In genomic region chr5:36101129-36101528, GRCm38 (mm10) we compare ENCODE assay signal across 19 mouse cellular contexts.
DNase-seq lines count a peak whose midpoint lies in the region; ATAC-seq and TF ChIP-seq lines count a peak whose summit lies in the region.
"Had no signal": no experiment of that assay in that cellular context is flagged by ENCODE, and none has a peak within 500 bp of the region (broad histone marks: within the 10 kb centered on the region; RNA-seq: fewer than 3 reads in every experiment).

No protein-coding gene starts in this region.

- TF ChIP-seq CTCF in lung, postnatal 0 days (IDR thresholded peaks at IDR 0.05): no peak

- 0 out of 2 replicates have a peak, but pooled peaks cover 8% of the 10 kb centered on the region for H3K4me1 ChIP-seq in neural tube, embryonic 12.5 days
- peaks cover 5% of the 10 kb centered on the region; the same call in 1 of the 2 replicates for H3K4me1 ChIP-seq in lung, postnatal 0 days (ENCODE audit: insufficient read depth, low read depth, low read length)
- peaks cover 10% of the 10 kb centered on the region for H3K4me1 ChIP-seq in forebrain, embryonic 13.5 days

- H3K4me3 ChIP-seq in neural tube, embryonic 12.5 days: no peak overlapping the region
- no peak overlapping the region for H3K4me3 ChIP-seq in lung, postnatal 0 days (ENCODE audit: low read depth, low read length)
- no peak overlapping the region for H3K4me3 ChIP-seq in forebrain, embryonic 13.5 days
- H3K4me3 ChIP-seq: forebrain, embryonic 12.5 days; heart, embryonic 13.5 days had no signal

- peak; percentile 95 for DNase-seq in heart, adult 11 months
- no peak for DNase-seq in heart, postnatal 36 days
- DNase-seq in neural tube, embryonic 10.5 days (ENCODE audit: extremely low spot score, low spot score): no peak
- peak; percentile 87 for DNase-seq in lung, postnatal 0 days (ENCODE audit: low spot score)
- DNase-seq in spleen, postnatal 4 days (ENCODE audit: low spot score in 2 of 2): no peak
- DNase-seq in urinary bladder, postnatal 36 days (ENCODE audit: low spot score in 2 of 2): no peak
- DNase-seq: adrenal gland, adult 2 months; cerebellum, postnatal 14 days; gastrocnemius, postnatal 36 days; layer of hippocampus, postnatal 36 days; liver; right cerebral cortex, postnatal 14 days; thymus, postnatal 36 days had no signal

- H3K4me2 ChIP-seq in neural tube, embryonic 12.5 days (replicated peaks): no peak overlapping the region
- H3K4me2 ChIP-seq in lung, postnatal 0 days (replicated peaks; ENCODE audit: low read depth, low read length): no peak overlapping the region
- H3K4me2 ChIP-seq in forebrain, embryonic 13.5 days: no peak overlapping the region
- H3K4me2 ChIP-seq: forebrain, embryonic 12.5 days; heart, embryonic 13.5 days; midbrain, embryonic 11.5 days had no signal

- 63% methylated on average over 10 of the region's 10 CpGs for WGBS in neural tube, embryonic 12.5 days
- WGBS in lung, postnatal 0 days: 30% methylated on average over 10 of the region's 10 CpGs
- WGBS in forebrain, embryonic 13.5 days: 68% methylated on average over 10 of the region's 10 CpGs

- ATAC-seq in neural tube, embryonic 12.5 days (ENCODE audit: low FRiP score, low read depth): no peak
- ATAC-seq in lung, postnatal 0 days: peak; percentile 92
- ATAC-seq in forebrain, embryonic 13.5 days: no peak

- no peaks in the 10 kb centered on the region for H3K27me3 ChIP-seq in neural tube, embryonic 12.5 days (replicated peaks)
- H3K27me3 ChIP-seq in lung, postnatal 0 days (replicated peaks; ENCODE audit: insufficient read depth, low read length): no peaks in the 10 kb centered on the region
- no peaks in the 10 kb centered on the region for H3K27me3 ChIP-seq in forebrain, embryonic 13.5 days
- H3K27me3 ChIP-seq: forebrain, embryonic 12.5 days; heart, embryonic 13.5 days had no signal

- H3K27ac ChIP-seq in neural tube, embryonic 12.5 days: no peak overlapping the region
- peak overlapping the region; percentile 81 for H3K27ac ChIP-seq in lung, postnatal 0 days (ENCODE audit: low read length)
- no peak overlapping the region for H3K27ac ChIP-seq in forebrain, embryonic 13.5 days
- H3K27ac ChIP-seq: forebrain, embryonic 12.5 days; heart, embryonic 13.5 days; macrophage had no signal

- peak; percentile 92 for TF ChIP-seq EP300 in lung, postnatal 0 days (IDR thresholded peaks at IDR 0.05)

- no peaks in the 10 kb centered on the region for H3K9me3 ChIP-seq in neural tube, embryonic 12.5 days
- no peaks in the 10 kb centered on the region for H3K9me3 ChIP-seq in lung, postnatal 0 days (ENCODE audit: low read length)
- H3K9me3 ChIP-seq in forebrain, embryonic 13.5 days (replicated peaks): no peaks in the 10 kb centered on the region; the same call in 1 of the 2 replicates
- H3K9me3 ChIP-seq: forebrain, embryonic 12.5 days had no signal

- no peaks in the 10 kb centered on the region for H3K36me3 ChIP-seq in neural tube, embryonic 12.5 days
- no peaks in the 10 kb centered on the region for H3K36me3 ChIP-seq in lung, postnatal 0 days (ENCODE audit: insufficient read depth, low read length)
- no peaks in the 10 kb centered on the region for H3K36me3 ChIP-seq in forebrain, embryonic 13.5 days (ENCODE audit: poor library complexity, severe bottlenecking)
- H3K36me3 ChIP-seq: forebrain, embryonic 12.5 days; heart, embryonic 13.5 days had no signal

- H3K9ac ChIP-seq in neural tube, embryonic 12.5 days: 0 out of 2 replicates have a peak overlapping the region, but pooled peaks have one; percentile 13
- no peak overlapping the region for H3K9ac ChIP-seq in lung, postnatal 0 days (replicated peaks; ENCODE audit: low read depth)
- no peak overlapping the region for H3K9ac ChIP-seq in forebrain, embryonic 13.5 days
- H3K9ac ChIP-seq: forebrain, embryonic 12.5 days; heart, embryonic 13.5 days had no signal

- intact Hi-C loops in heart, postnatal 36 days (cut with DNase I): no loop called here

Comparison
In these comparisons a context has a peak if more than half of its experiments do, and no peak if none do; other contexts are left out.
1. DNase-seq: peak in heart, adult 11 months (single experiment) and lung, postnatal 0 days (single experiment); none in heart, postnatal 36 days (0 of 2), neural tube, embryonic 10.5 days (single experiment), spleen, postnatal 4 days (0 of 2) and urinary bladder, postnatal 36 days (0 of 2).